Mouse (Mus musculus): ENCODE data around the gene Radil. TPM values are rescaled to one million over a fixed set of nuclear protein-coding genes. Genes with fewer than 3 reads are reported as not detected.

Gene Radil
- polyA plus RNA-seq (2012; rRNA removed), result 0.05 and 0.08 TPM in 2 replicates

DNA sequence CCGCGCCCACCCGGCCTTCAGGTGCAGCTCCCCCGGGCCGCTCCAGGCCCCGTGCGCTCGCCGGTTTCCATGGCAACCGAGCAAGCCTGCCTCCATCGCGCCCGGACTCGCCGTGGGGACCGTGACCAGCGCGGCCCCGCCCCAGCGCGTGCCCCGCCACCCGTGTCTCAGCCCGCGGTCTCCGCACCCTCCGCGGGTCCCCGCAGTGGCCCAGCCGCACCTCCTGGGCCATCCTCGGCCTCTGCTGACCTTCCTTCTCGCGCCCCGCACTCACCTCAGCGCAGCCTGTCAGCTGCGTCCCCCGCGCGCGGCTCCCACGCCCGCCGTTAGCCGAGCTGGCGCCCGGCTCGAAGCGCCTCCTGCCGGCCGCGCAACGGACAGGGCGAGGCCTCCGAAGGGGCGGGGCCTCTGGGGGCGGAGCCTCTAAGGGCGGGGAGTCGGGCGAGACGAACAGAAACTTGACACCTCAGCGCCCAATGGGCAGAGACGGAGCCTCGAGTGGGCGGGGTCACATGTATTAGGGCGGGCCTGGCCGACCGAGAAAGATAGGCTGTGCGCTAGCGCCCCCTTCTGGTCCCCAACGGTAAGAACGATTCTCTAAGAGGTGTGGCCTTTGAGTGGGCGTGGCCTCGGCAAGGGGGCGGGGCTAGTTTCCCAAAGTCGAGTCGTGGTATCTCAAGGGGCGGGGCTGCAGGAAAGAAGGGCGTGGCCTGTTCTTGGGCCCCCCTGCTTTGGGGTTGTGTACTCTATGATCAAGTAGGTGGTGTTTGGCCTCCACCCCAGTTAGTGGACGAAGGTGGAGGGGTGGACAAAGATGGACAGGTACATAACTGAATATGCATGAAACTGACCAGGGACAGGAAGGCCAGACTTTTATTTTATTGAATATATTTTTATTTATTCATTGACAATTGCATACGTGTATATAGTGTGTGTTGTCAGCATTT is at the start of gene Radil:
Gene Radil (minus strand): TSS at position 393 of the 947 bp plus-strand sequence.

GRCm38 (mm10) chr5:142529915-142530314 is 21.0 kb downstream of the Radil start, which contains the start of gene Papolb:
Papolb (minus strand) TSS chr5:142530076.

DNA sequence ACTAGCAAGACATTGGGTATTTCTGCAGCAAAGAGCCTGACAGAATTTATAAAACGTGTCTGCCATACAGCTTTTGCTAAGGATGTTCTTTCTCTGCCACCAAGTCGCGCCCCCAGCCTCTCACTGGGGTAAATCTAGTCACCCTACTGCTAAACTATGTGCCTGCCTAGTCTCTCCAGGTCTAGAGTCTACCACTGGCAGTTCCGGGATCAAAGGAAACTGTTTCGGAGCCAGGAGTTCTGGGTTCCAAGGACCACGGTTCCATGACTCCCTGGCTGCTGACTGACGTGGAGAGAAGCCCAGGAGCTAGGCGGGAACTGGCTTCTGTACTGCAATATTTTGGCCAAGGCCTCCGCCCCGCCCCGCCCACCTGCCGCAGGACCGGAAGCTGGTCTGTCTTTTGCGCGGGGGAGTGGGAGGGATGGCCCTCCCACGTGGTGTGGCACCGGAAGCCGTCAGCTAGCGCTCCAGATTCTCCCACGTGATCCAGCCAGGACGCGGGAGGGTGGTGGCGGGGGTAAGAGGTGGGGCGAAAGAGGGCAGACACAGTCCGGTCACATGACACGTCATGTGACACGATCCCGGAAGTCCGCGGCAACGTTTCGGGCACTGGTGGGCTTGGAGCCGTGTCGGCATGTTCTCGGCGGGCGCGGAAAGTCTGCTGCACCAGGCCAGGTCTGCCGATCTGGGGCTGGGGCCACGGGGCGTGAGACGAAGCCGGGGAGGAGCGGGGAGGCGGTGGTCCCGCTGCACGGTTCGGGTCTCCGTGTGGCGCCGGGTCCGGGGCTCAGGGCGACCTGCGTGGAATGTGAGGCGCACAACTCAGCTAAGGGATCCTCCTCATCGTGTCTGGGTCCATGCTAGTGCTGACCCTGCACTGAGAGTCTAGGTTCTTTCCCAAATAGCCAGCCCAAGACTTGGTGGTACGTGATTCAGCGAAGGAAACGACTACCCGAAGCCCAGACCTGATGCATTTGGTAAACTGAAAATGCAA is 87.1 kb downstream of the Radil start, which contains the start of gene Ap5z1:
Gene Ap5z1 (plus strand): TSS at position 484 of the 994 bp plus-strand sequence.

Other genes with a start within 250 kb of the Radil start
- gene Foxk1, start 149.6 kb downstream of the Radil start, polyA plus RNA-seq (2012; rRNA removed), result 2.3 and 2.5 TPM in 2 replicates
- gene Ap5z1, start 87.2 kb downstream of the Radil start, polyA plus RNA-seq (2012; rRNA removed), result 3.9 and 5.6 TPM in 2 replicates
- gene Papolb, start 21.0 kb downstream of the Radil start, polyA plus RNA-seq (2012; rRNA removed), result 0.01 TPM in 1 of 2 replicates, not detected in the other
- 5.5 and 7.3 TPM in 2 replicates for gene Mmd2, start 57.7 kb upstream of the Radil start, polyA plus RNA-seq (2012; rRNA removed)
- 18.4 and 21.9 TPM in 2 replicates for gene Wipi2, start 76.6 kb upstream of the Radil start, polyA plus RNA-seq (2012; rRNA removed)
- 0.06 and 0.11 TPM in 2 replicates for gene Slc29a4, start 141.4 kb upstream of the Radil start, polyA plus RNA-seq (2012; rRNA removed)